Mouse (Mus musculus): ENCODE results near the gene Popdc3.
"Not testable (repeated sequence)": the region's sequence is repeated elsewhere in the genome, so short reads cannot be mapped to it uniquely, and the experiment has no call there.

Popdc3 gene

DNA sequence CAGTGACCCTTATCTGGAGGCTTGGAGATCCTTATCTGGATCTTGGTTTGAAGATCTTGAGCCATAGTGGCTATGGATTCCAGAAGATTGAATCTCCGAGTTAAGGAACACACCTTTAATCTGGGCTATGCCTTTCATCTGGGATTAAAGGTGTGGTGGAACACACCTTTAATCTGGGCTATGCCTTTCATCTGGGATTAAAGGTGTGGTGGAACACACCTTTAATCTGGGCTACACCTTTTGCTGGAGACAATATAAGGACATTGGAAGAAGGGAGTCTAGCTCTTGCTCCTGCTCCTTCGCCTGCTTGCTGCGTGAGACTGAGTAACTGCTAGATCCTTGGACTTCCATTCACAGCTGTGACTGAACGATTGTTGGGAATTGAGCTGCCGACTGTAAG is at the start of gene Popdc3:
Gene Popdc3, plus strand, starts transcription at position 301 of the 400 bp plus-strand sequence.
- not testable (repeated sequence) for DNase-seq (ENCODE audit: low spot score in 2 of 2)

GRCm38 (mm10) chr10:45129105-45129504 is 48.8 kb upstream of the Popdc3 start:
- DNase-seq (ENCODE audit: low spot score in 2 of 2) = no peak

DNA sequence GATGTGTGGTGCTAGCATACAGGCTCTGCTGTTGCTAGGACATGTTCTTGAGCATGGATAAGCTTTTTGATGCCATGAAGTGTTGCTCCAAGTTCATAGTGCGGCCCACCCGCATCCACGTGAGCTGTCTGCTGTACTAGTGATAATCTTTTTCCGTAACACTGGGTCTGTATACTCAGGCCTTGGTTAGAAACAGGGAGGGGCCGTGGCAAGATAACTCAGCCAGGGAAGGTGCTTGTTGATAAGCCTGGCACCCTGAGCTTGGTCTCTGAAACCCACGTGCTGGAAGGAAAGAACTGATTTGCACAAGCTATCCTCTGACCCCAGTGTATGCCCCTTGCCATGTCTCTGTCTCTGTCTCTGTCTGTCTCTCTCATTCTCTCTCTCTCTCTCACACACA is 47.9 kb upstream of the Popdc3 start:
- no peak for DNase-seq (ENCODE audit: low spot score in 2 of 2)

- no peak for DNase-seq (ENCODE audit: low spot score in 2 of 2)
These were observed 45.5 kb upstream of the Popdc3 start for GRCm38 (mm10) chr10:45132371-45132770.

GRCm38 (mm10) chr10:45136806-45137205 is 41.1 kb upstream of the Popdc3 start:
- DNase-seq (ENCODE audit: low spot score in 2 of 2) = peak in 1 of 2 experiments; percentile 16

DNA sequence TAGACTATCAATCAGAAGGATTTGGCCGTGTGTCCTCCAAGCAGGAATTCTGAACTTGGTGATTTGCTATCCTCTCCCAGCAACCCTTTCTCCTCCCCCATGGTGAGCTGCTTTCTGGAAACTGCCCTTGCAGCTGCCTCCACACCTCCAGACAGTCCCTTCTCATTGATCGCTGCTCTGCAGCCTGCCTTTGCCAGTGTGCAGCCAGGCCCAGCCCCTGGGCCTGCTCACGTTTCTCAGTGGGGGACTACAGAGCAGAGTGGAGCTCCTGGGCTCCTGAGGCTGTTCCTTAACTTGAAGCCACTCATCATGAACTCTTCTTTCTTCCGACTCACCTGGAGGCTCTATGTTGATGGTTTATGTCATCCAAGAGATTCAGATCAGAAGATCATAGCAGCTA is 38.0 kb upstream of the Popdc3 start:
- DNase-seq (ENCODE audit: low spot score in 2 of 2) = no peak

DNA sequence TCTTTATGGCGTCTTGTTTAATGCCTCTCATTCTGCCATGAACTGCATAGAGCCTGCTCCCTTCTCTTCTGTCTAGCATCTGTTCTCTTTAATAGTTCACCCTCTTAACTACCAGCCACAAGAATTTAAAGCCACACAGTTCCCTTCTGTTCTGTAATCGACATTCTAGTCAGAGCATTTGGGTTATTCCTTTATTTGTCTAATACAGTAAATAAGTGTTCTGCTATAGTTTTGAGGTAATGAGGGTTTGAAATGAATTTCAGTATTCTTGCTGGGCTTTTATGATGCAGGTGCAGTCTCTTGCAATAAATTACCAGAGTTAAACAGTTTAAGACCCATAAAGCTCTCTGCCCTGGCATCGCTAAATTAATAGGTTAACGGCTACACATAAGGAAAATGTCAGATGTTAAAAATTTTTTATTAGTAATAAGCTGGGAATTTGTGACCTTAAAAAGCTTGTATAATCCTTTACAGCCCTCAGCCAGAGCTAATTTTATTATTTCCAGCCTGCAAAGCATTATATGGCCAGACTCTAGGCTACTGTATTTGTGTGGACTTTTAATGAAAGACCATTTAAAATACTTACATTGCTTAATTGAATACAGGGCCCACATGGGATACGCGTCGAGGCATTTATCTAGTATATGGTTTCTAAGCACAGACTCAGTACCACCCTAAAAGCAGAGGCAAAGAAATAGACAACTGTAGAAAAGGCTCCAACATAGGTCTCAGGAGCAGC is 37.3 kb upstream of the Popdc3 start:
- DNase-seq (ENCODE audit: low spot score in 2 of 2) = no peak

- DNase-seq (ENCODE audit: low spot score in 2 of 2) = no peak
These were observed 35.5 kb upstream of the Popdc3 start for GRCm38 (mm10) chr10:45142359-45142758.

DNA sequence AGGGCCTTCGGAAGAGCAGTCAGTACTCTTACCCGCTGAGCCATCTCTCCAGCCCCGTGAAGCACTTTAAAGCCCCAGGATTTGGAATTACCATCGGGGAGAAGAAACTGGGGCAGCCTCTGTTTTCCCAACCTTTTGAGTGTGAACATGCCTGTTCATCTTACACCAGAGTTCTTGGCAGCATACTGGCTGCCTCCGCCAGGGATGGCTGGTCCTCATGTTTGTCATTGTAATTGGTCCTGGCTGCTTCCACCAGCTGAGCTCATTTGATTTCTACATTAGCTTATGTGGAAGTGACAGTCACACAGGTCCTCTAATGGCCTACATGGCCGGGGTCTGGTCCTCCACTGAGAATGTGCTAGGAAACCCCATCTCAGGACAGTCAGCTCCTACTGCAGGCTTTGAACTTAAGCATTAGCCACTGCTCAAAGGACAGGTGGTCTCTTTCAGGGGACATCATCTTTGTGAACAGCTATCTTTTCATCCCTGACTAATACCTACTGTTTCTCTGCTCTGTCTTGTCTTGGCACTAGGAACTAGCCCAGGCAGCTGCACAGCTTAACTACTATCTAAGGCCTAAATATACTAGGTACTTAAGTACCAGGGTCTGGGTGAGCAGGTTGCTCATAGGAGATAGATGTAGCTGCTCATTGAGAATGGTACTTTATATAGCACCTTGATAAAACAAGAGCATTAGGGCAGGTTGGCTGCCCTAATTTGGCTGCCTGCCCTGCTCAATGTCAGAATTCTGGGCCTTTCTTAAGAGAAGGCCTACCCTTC is 33.7 kb upstream of the Popdc3 start:
- DNase-seq (ENCODE audit: low spot score in 2 of 2) = no peak

- DNase-seq (ENCODE audit: low spot score in 2 of 2) = no peak
These were observed 31.1 kb upstream of the Popdc3 start for GRCm38 (mm10) chr10:45146821-45147220.

DNA sequence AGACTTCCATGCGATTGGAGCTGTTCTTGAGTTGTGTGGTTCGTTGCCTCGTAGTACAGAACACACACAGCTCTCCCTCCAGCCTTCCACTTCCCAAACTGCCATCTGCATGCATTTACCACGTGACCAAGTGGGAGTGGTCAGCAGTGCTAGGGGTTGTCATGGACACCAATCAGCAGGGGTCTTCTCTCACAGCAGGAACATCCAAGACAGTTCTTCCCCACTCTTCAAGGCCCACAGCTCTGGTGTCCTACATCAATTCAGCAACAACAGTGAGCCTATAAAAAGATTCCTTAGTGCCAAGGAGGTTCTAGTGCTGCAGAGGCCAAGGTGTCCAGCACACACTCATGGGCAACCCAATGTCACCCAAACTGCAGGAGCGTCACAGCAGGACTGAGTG is 26.8 kb upstream of the Popdc3 start:
- no peak for DNase-seq (ENCODE audit: low spot score in 2 of 2)

DNA sequence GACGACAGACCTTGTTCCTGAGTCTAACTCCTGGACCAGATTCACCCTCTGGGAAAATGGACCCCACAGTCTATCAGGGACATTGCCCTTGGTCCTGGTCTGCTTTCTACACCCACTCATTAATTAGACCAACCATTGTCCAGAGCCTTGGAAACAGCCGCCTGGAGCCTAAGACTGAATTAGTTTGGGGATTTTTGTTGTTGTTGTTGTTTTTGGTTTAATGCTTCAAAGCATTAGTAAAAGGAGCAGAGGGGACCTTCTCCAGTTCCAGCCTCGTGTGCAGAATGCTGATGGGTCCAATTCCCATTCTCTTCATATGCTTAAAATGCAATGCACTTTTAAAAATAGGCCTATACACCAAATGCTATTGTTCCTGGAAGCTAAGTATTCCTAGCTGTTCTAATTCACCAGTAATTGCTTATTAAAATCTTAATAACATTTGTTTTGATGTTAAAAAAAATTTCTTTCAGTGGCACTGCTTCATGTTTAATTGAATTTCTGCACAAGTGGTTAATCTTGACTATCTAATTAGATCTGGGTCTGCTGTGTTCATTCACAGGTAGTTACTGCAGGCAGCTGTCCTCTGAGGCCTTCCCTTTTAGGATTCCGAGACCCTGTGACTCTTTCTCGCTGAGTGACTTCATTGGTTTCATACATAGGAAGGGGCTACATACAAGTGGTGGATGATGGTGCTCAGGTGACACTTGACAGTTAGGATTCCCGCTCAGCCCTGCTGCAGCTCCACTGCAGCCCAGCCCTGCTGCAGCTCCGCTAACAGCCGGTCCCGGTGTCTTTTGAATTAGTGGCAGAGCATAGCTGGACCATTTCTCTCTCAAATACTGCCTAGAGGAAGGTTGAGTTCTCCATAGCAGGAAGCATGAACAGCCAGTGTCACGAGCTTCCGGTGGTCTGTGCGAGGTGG is 25.9 kb upstream of the Popdc3 start:
- no peak for DNase-seq (ENCODE audit: low spot score in 2 of 2)

GRCm38 (mm10) chr10:45154557-45155060 is 23.3 kb upstream of the Popdc3 start:
- no peak for DNase-seq (ENCODE audit: low spot score in 2 of 2)

- no peak for DNase-seq (ENCODE audit: low spot score in 2 of 2)
These were observed 12.0 kb upstream of the Popdc3 start for GRCm38 (mm10) chr10:45165851-45166250.

GRCm38 (mm10) chr10:45173927-45174326 is 4.0 kb upstream of the Popdc3 start:
- DNase-seq (ENCODE audit: low spot score in 2 of 2) = no peak

DNA sequence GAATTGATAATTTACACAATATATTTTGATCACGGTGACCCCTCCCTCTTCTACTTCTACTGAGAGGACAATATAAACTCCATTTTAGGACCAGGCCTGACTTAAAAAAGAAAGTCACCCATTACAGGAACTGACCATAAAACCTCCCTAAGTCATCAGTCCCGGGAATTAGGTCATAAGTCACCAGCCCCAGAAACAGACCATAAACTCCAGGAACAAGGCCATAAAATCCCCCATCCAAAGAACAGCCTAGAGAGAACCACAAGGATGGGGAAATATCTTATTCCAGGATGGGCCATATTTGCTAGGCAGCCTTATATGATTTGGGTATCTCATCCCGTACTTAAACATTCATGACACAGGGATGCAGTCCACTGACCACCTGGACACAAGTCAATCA is 3.6 kb upstream of the Popdc3 start:
- no peak for DNase-seq (ENCODE audit: low spot score in 2 of 2)

GRCm38 (mm10) chr10:45180677-45181326 is 2.9 kb downstream of the Popdc3 start:
- no peak for DNase-seq (ENCODE audit: low spot score in 2 of 2)

DNA sequence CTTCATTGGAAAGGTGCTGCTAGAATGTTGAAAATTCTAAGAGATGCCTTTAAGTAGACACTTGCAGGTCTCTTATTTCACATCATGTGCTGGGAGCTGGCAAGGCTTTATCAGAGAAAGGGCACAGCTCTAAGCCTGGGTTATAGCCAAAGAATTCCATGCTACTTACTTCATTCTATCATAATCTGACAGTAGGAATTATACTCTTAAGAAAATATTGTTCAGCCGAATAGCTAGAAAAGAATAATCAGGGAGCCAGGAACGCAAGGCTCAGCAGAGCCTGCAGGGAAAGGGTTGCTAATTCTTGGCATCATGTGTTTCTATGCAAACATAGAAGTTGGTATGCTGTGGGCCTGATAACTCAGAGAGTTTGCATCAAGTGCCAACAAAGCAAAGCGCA is 3.4 kb downstream of the Popdc3 start:
- no peak for DNase-seq (ENCODE audit: low spot score in 2 of 2)

- no peak for DNase-seq (ENCODE audit: low spot score in 2 of 2)
These were observed 7.6 kb downstream of the Popdc3 start for GRCm38 (mm10) chr10:45185457-45185856.

- no peak for DNase-seq (ENCODE audit: low spot score in 2 of 2)
These were observed 15.7 kb downstream of the Popdc3 start for GRCm38 (mm10) chr10:45193330-45194310.

Data from frontal cortex, postnatal 14 days (tissue).